Mouse (Mus musculus) cortical plate, adult 2 months (tissue): ENCODE data around the gene Hexb.

ENCODE experiments used
- CTCF ChIP-seq: fragments of 200-500 bp; IDR thresholded peaks from 2 replicates; pipeline ENCODE4 v1.5.1; 2011; ENCODE audit warnings: mild to moderate bottlenecking, control low read depth, low read length; ENCODE audit not compliant: insufficient read depth; ENCODE audit errors: extremely low read depth
- POLR2A ChIP-seq: fragments of 200-500 bp; IDR thresholded peaks from 2 replicates; pipeline ENCODE4 v1.6.1; 2011; ENCODE audit warnings: mild to moderate bottlenecking, low read length, control low read depth; ENCODE audit not compliant: insufficient read depth; ENCODE audit errors: extremely low read depth

- TF ChIP-seq CTCF (no peak), POLR2A (no peak)
Measured at GRCm38 (mm10) chr13:97233092-97233491, 34.9 kb upstream of the Hexb start.
